Mouse (Mus musculus) urinary bladder, postnatal 4 days (tissue): Measurements from ENCODE around the gene Tnfsf13.
"Not testable (repeated sequence)": the region's sequence is repeated elsewhere in the genome, so short reads cannot be mapped to it uniquely, and the experiment has no call there.

Experiments used
- DNase-seq, 2 experiments: peaks; one replicate each; pipeline ENCODE4 v3.0.0; 2021 to 2022; ENCODE audit warnings: low spot score in 2 of 2

Gene Tnfsf13

GRCm38 (mm10) chr11:69703814-69704612 lies 18.4 kb upstream of the Tnfsf13 start:
- no peak for DNase-seq

GRCm38 (mm10) chr11:69703381-69703780 lies 17.8 kb upstream of the Tnfsf13 start:
- DNase-seq: not testable (repeated sequence)

- not testable (repeated sequence) for DNase-seq
Measured at GRCm38 (mm10) chr11:69702886-69703285, 17.3 kb upstream of the Tnfsf13 start.

DNA sequence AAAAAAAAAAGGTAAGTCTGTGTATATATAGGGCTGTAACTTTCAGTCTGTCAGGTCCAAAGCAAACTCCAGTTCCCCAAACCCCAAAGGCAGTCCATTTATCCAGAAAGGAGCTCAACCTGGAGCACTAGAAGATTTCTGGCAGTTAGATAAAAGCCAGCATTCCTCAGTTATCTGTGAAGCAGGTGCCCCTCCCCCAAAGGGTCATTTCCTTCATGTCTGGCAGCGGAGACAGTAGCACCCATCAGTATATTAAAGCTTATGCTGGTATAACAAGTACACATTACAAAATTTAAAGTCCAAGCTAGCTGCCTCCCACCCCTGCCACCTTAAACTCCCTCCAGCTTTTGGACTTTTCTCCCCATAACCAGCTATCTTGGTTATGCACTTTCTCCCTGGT lies 14.0 kb upstream of the Tnfsf13 start:
- no peak for DNase-seq

GRCm38 (mm10) chr11:69698574-69698973 lies 13.0 kb upstream of the Tnfsf13 start:
- DNase-seq: no peak

DNA sequence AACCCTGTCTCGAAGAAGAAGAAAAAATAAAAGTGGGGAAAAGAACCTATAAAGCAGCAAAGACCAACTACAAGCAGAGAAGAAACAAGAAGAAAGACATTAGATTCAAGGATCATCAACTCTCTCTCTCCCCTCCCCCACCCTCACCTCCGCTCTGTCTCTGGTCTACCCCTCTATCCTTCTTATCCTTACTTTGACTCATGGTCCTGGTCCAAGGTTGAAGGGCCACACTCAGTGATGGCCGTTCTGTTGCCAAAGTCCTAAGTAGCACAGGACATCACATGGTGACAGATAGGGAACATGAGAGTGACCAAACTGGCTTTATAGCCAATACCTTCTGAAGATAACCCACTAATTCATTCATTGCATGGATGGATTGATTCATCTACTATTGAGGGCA lies 11.8 kb upstream of the Tnfsf13 start:
- no peak for DNase-seq

GRCm38 (mm10) chr11:69695361-69696181 lies 10.0 kb upstream of the Tnfsf13 start, which contains the start of the genes Tnfsf12 and Tnfsfm13:
Tnfsf12 (minus strand) TSS chr11:69695849.
Tnfsfm13 (minus strand) TSS chr11:69696098.
- peak; percentile 78 to 81 for DNase-seq

DNA sequence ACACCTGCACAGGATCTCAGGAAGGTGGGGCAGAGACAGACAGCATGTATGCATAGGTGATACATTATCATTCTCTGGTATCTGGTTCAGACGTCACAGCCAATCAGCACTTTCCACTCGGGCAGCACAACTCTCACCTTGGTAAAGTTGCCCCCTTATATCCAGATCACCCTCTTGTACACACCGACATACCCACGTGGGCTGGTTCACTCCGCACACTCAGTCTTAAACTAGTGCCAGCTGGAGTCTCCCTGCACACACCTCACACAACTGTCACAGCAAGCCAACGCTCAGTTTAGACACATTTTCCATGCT lies 9.4 kb upstream of the Tnfsf13 start:
- no peak for DNase-seq

- DNase-seq: no peak
Measured at GRCm38 (mm10) chr11:69693421-69693965, 7.9 kb upstream of the Tnfsf13 start.

- no peak for DNase-seq
Measured at GRCm38 (mm10) chr11:69692863-69693262, 7.3 kb upstream of the Tnfsf13 start.

- no peak for DNase-seq
Measured at GRCm38 (mm10) chr11:69692196-69692811, 6.7 kb upstream of the Tnfsf13 start.

DNA sequence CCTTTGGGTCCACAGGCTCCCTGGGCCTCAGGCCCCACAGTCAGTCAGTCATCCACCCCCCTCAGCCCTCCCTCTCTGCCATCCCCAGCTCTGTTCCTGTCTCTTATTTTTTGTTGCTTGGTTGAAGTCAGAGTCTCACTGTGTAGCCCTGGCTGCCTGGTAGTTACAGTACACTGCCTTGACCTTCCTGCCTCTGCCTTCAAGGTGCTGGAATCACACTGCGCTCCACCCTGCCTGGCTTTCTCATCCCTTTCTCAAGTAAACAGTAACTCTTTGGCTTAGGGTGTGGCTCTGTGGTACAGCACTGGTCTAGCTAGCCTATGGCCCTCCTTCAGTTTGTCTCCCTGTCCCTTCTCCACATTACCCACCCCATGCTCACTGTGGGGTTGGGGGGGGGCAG lies 4.3 kb upstream of the Tnfsf13 start:
- no peak for DNase-seq

DNA sequence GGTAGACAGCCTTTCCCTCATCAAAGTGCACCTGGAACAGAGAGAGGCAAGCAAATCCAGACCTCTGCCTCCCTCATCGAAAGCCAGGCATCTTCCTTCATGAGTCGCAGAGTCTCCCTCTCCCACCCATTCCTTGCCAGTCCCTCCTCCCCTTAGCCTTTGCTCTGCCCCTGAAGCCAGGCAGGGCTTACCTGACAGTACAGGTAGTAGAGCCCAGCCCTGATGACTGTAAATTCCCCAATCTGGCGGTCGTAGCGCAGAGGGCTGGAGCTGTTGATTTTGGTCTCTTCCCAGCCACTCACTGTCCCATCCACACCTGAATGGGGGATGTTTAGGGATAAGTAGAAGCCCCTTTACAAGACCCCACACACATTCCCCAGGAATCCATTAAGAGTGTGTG lies 1.5 kb upstream of the Tnfsf13 start:
- DNase-seq: no peak

DNA sequence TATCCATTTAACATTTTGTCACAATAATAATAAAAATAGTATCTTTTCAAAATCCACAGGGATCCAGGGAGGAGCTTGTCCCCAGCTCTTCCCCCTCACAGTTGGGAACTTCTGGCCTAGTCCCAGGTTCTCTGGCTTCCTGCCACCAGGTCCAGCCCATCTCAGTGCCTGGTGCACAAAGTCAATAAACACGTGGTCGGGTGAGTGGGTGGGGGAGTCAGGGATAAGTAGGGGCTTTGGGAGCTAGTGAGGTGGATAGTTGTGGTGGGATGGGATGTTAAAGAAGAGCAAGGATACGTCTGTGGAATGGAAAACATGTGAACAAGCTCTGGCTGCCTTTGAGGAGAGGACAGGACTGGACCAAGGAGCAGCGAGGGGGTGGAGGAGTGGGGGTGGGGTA lies 793 bp upstream of the Tnfsf13 start:
- DNase-seq: peak; percentile 81 to 89

DNA sequence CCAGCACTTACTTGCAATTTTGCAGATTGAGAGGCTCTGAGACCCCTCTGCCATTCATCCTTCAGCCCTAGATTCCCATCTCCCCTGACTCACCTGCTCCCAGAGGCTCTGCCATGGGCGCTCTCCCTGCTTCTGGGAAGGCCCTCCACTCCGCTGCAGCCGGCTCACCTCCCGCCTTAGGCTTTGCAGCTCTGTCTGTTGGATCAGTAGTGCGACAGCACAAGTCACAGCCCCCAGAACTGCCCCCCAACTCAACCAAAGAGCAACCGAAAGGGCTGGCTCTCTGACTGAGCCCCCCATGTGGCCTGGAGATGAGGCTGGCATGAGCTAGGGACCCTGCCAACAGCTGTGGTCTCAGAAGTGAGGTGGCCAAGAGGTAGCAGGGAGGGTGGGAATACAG lies 648 bp downstream of the Tnfsf13 start:
- DNase-seq: no peak

DNA sequence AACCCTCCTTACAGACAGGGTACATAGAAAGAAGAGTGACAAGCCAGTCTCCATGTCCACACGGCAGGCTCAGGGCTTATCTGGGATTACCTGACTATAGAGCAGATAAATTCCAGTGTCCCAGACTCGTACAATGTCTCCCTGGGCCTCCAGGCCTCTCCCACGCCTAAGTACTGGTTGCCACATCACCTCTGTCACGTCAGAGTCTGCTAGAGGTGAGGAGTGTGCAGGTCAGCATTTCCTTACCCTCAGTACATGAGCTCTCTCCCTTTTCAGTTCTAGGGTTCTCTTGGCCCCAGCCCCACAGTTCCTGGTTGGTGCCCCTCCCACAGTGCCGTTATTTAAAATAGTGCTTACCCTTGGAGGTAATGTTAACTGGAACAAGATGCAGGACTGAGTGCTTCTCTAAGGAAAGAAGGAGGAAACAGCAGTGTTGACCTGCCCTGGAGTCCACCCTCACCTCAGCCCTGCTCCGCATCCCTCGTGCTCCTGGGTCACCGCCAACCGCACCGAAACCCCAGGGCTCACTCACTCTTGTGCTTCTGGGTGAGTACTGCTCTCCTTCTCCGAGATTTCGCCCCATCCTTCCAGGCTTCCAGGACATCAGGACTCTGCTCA lies 1.3 kb downstream of the Tnfsf13 start:
- DNase-seq: no peak

DNA sequence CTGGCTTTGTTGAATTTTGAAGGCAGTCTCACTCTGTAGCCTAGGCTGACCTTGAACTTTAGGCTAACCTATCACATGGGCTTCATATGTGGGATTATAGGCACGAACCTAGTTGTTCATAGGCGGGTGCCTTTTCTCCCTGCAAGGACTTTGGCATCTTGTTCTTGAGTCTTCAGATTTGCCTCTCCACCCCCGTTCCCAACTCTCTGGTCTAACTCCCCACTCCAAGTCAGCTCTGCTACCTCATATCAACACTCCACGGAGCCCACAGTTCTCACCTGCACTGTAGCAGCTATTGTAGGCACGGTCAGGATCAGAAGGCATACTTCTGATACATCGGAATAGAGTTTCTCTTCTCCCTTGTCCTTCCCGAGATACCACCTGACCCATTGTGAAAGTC lies 2.0 kb downstream of the Tnfsf13 start:
- DNase-seq: no peak

DNA sequence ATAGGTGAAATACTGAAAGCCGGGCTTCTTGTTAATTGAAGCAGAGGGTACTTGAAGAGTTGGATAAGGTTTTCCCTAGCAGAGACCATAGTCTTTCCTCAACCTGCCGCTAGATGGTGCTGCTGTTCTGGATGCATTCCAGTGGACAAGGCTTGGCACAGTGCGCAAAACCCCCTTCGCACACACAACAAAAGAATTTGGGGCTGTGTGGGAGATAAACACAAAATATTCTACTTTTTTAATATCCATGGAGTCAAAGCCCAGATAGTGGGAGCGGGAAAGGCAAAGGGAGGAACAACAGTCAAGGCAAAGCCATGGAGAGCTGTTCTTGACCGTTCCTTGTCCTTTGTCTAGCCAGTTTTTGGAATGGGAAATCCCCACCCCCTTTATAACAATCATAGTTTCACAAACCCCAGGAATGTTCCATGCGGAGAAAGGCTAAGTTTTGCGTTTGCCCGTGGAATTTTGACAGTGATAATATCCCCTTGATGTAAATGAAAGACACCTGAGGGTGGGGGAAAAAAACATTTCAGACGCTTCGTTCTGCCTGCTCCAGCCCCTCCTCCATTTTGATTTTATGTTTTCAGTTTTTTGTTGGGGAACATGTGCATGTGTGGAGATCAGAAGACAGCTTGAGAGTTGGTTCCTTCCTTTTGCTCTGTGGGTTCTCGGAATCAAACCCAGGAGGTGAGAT lies 2.6 kb downstream of the Tnfsf13 start:
- DNase-seq: peak; percentile 86 to 93

DNA sequence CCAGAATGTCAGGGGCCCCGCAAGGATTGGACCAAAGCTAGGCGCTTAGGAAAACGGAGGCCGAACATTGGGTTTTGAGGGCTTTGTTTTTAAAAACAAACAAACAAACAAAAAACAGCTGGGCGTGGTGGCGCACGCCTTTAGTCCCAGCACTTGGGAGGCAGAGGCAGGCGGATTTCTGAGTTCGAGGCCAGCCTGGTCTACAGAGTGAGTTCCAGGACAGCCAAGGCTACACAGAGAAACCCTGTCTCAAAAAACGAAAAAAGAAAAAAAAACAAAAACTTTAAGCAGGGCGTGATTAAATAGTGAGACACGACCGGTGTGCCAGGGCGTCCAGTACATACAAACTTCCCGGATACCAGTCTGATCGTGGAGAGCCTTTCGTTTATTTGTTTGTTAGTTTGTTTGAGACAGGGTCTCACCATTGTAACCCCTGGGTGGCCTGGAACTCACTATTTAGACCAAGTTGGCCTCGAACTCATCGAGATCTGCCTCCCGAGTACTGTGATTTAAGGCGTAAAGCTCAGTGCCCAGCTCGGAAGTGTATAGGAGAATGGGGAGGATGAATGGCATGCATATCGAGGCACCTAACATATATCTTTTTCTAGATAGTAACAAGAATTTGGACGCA lies 3.3 kb downstream of the Tnfsf13 start:
- DNase-seq: no peak

GRCm38 (mm10) chr11:69681314-69682208 lies 4.0 kb downstream of the Tnfsf13 start, which contains the start of gene Senp3:
Senp3 (minus strand) TSS chr11:69682084.
- peak; percentile 95 to 97 for DNase-seq
